Mouse (Mus musculus): ENCODE results near the gene Hey2. TPM values are rescaled to one million over a fixed set of nuclear protein-coding genes. Genes with fewer than 3 reads are reported as not detected.

Hey2 gene
- polyA plus RNA-seq (2015; fragmentation: Nextera tagmentation; extraction: Ambion mirVana): 3.3 and 3.6 TPM in 2 replicates

DNA sequence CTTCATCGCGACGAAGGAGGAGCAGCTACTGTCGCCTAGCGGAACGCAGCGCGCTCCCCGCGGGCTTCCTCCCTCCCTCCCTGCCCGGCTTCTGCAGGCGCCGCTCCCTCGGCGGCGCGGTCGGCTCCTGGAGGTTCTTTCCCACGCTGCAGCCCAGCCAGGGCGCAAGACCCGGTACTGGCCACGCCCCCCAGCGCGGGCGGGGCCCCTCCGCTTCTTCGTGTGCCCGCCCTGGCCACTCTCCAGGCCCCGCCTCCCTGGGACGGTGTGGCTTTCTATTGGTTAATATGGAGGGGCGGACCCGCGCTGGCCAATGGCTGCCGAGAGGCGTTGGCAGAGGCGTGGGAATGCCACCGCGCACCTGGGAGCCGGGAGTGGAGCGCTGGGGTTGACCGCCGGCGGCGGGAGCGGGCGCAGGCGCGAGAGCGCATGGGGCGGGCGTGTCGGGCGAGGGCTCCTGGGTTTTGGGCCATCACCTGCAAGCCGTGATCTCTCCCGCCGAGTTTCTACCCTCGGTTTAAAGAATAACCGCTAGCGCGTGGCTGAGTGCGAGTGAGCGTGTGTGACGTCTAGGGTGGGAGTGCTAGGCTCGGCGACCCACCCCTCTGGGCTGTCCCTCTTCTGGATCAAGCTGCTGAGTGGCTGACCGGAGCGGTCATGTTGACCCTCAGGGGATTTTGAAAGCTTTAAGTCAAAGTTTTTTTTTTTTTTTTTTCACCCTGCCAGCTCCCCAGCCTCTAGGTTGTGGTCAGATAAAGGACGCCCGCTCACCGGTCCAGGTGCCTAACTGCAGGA is at the start of gene Hey2:
Gene Hey2 (minus strand): TSS at position 159 of the 795 bp plus-strand sequence.
- Histone ChIP-seq H3K4me1 (replicated peaks) (peaks cover 29% of the 10 kb centered on the region), H3K9me3 (no peaks in the 10 kb centered on the region), H3K36me3 (no peaks in the 10 kb centered on the region), H3K9ac (replicated peaks) (peak within 1 kb of the TSS; percentile 61), H3K27me3 (peaks cover 70% of the 10 kb centered on the region), H3K4me2 (replicated peaks) (peak within 1 kb of the TSS; percentile 85), H3K27ac (no peak within 1 kb of the TSS), H3K4me3 (replicated peaks) (peak within 1 kb of the TSS; percentile 52)
- WGBS: under 1% methylated on average over 69 of the region's 70 CpGs
- peak; percentile 99 for ATAC-seq

GRCm38 (mm10) chr10:30883085-30883760 is 40.6 kb upstream of the Hey2 start:
- ATAC-seq: peak; percentile 45; the same call in 1 of the 2 replicates
- WGBS: 40% methylated on average over 4 of the region's 4 CpGs
- no peaks in the 10 kb centered on the region for H3K36me3 ChIP-seq

DNA sequence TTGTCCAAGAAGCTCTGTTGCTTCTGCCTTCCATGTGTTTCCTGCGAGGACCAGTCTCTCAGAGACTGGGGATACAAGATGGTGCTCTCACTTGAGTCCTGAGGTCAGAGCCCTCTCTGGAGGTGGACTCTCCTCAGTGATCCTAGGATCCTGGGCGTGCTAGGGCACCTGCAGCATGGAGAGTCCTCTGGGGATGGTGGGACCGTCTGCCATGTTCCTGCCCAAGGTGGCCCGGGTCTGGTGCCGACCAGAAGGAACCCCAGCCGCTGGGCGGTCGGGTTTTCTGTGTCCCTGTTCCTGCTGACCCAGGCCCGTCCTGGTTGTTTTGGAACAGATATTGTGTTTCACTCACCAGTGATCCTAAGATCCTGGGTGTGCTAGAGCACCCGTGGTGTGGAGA is 38.5 kb upstream of the Hey2 start:
- Histone ChIP-seq H3K9me3 (no peaks in the 10 kb centered on the region), H3K27ac (no peak overlapping the region), H3K36me3 (no peaks in the 10 kb centered on the region), H3K4me2 (replicated peaks) (no peak overlapping the region), H3K4me3 (replicated peaks) (no peak overlapping the region), H3K9ac (replicated peaks) (no peak overlapping the region), H3K27me3 (no peaks in the 10 kb centered on the region), H3K4me1 (replicated peaks) (peaks cover 7% of the 10 kb centered on the region)
- 91% methylated on average over 10 of the region's 10 CpGs for WGBS
- ATAC-seq: no peak

More at GRCm38 (mm10) chr10:30883085-30883760, 40.6 kb upstream of the Hey2 start:
- no peak overlapping the region for H3K27ac ChIP-seq
- H3K9ac ChIP-seq (replicated peaks): no peak overlapping the region
- H3K4me3 ChIP-seq (replicated peaks): no peak overlapping the region
- H3K4me1 ChIP-seq (replicated peaks): peaks cover 7% of the 10 kb centered on the region
- H3K27me3 ChIP-seq: no peaks in the 10 kb centered on the region
- H3K4me2 ChIP-seq (replicated peaks): no peak overlapping the region
- no peaks in the 10 kb centered on the region for H3K9me3 ChIP-seq

DNA sequence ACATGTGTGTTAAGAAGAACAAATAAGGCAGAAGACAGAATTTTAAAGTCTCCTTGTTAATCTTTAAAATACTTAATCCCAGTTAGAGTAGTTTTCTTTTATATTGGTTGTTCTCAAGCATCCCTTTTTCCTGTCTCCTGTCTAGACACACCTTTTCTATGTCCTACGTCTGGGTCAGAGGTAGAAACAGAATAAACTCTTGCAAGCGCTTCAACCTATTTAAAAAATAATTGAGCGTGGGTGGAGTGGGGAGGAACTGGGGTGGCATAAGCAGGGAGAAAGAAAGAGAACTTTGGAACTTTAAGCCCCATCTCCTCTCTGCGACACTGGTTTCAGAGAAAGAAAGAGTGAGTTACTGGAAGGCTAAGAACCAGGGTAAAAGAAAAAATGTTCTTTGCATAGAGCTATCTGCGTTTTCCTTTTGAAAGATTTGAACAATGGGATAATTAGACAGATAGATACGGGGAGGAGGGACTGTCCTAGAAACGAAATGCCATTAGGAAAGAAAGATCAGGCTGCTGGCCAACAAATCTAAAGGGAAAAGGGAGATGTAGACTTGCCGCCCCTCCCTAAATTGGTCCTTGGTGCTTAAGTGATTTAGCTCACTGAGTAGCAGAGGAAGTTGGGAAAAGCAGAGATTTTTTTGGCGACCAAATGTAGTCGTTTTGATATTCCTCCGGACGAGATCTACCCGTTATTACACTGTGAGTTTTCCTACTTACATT is 2.7 kb upstream of the Hey2 start:
- Histone ChIP-seq H3K4me2 (replicated peaks) (no peak overlapping the region), H3K4me3 (replicated peaks) (no peak overlapping the region), H3K9ac (replicated peaks) (no peak overlapping the region), H3K4me1 (replicated peaks) (peaks cover 29% of the 10 kb centered on the region), H3K27ac (no peak overlapping the region), H3K36me3 (no peaks in the 10 kb centered on the region), H3K9me3 (no peaks in the 10 kb centered on the region), H3K27me3 (peaks cover 67% of the 10 kb centered on the region)
- WGBS: 11% methylated on average over 13 of the region's 13 CpGs
- no peak for ATAC-seq

DNA sequence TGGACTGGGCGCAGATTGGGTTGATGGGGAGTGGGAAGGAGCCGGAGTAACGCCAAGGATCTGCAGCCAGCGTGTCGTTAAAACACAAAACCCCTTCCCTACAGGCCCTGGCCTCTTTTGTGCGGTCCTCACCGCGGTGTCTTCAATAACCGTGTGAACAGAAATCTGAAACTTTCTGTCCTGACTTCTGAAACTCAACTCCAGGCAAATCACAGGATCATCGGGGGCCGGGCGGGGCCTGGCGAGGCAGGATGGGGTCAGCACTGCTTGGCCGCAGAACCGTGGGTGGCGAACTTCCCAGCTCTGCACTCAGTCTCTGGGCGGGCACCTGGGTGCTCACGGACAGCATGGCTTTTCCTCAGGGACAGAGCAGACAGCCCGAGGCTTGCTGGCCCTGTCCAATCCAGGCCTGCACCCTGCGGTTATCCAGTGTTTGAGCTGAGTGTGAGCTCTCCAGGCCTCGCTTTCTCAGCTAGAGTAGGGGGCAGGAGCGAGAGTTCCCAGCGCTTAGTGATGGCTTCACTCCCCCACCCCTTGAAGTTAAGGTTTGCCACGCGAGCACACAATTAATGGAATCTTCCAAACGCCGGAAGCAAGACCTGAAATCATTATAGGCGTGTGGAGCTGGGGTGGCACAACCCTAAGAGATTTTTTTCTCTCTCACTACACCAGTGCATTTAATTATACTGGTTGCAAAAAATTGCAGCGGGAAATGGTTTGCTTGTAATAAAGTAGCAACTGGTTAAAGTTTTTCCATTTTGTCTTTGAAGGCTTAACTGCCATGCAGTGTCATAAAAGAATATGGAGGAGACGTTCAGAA is 1.8 kb upstream of the Hey2 start:
- no peaks in the 10 kb centered on the region for H3K36me3 ChIP-seq
- peaks cover 69% of the 10 kb centered on the region for H3K27me3 ChIP-seq
- peak overlapping the region; percentile 85 for H3K4me2 ChIP-seq (replicated peaks)
- peak overlapping the region; percentile 52 for H3K4me3 ChIP-seq (replicated peaks)
- under 1% methylated on average over 30 of the region's 30 CpGs for WGBS
- 0 out of 2 replicates have a peak overlapping the region, but pooled peaks have one; percentile 32 for H3K9ac ChIP-seq (replicated peaks)
- peaks cover 29% of the 10 kb centered on the region for H3K4me1 ChIP-seq (replicated peaks)
- H3K9me3 ChIP-seq: no peaks in the 10 kb centered on the region
- H3K27ac ChIP-seq: no peak overlapping the region
- peak; percentile 13 for ATAC-seq

DNA sequence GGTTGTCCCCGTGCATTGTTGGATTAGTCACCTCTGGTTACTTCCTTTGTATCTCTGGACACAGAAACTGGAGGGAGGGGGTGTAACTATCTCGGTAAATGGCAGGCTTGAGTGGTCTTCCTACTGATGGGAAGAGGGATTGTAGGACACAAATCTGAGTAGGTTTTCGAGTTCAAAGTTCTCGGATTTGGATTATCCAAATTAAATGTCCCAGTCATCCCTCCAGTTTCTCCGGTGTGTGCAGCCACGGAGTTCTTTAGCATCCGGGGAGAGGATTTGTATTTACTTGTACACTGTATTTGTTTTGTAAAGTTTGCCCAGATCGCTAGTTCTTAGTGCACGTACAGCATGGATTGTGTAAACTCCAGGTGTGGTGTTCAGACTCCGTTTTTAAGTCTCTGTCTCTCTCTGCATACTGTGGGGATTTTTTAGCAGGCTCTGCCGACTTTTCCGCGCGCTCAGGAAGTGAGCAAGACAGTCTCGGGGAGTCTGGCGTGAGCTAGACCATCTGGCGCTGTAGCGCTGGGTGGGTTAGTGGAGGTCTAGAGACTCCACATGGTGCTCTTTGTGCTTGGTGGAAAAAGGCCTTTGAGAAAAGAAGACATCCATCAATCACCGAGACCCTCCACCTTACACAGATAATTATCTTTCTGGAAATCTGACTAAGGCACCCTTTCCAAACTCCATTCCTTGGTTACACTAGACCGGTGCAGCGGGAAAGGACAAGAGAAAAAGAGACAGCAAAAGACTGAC is 1.0 kb upstream of the Hey2 start:
- ATAC-seq: no peak

GRCm38 (mm10) chr10:30842228-30842627 is 373 bp downstream of the Hey2 start:
- peaks cover 29% of the 10 kb centered on the region for H3K4me1 ChIP-seq (replicated peaks)
- peak overlapping the region; percentile 85 for H3K4me2 ChIP-seq (replicated peaks)
- H3K4me3 ChIP-seq (replicated peaks): peak overlapping the region; percentile 52
- peak overlapping the region; percentile 61 for H3K9ac ChIP-seq (replicated peaks)
- H3K36me3 ChIP-seq: no peaks in the 10 kb centered on the region
- H3K27ac ChIP-seq: no peak overlapping the region
- ATAC-seq: peak; percentile 78
- WGBS: under 1% methylated on average over 29 of the region's 29 CpGs
- peaks cover 67% of the 10 kb centered on the region for H3K27me3 ChIP-seq
- no peaks in the 10 kb centered on the region for H3K9me3 ChIP-seq

More for the DNA sequence above, 1.0 kb upstream of the Hey2 start:
- H3K36me3 ChIP-seq: no peaks in the 10 kb centered on the region
- peaks cover 29% of the 10 kb centered on the region for H3K4me1 ChIP-seq (replicated peaks)
- no peak overlapping the region for H3K27ac ChIP-seq
- peaks cover 70% of the 10 kb centered on the region for H3K27me3 ChIP-seq
- under 1% methylated on average over 21 of the region's 21 CpGs for WGBS
- H3K9me3 ChIP-seq: no peaks in the 10 kb centered on the region
- H3K4me2 ChIP-seq (replicated peaks): peak overlapping the region; percentile 85
- H3K4me3 ChIP-seq (replicated peaks): peak overlapping the region; percentile 52
- 0 out of 2 replicates have a peak overlapping the region, but pooled peaks have one; percentile 32 for H3K9ac ChIP-seq (replicated peaks)

- 81% methylated on average over 5 of the region's 5 CpGs for WGBS
- Histone ChIP-seq H3K4me3 (replicated peaks) (peak overlapping the region; percentile 52; the same call in 1 of the 2 replicates), H3K4me1 (replicated peaks) (peaks cover 29% of the 10 kb centered on the region), H3K36me3 (no peaks in the 10 kb centered on the region), H3K27me3 (peaks cover 53% of the 10 kb centered on the region), H3K4me2 (replicated peaks) (peak overlapping the region; percentile 85), H3K9ac (replicated peaks) (no peak overlapping the region), H3K27ac (no peak overlapping the region), H3K9me3 (no peaks in the 10 kb centered on the region)
- no peak for ATAC-seq
Measured at GRCm38 (mm10) chr10:30840824-30841223, 1.8 kb downstream of the Hey2 start.

DNA sequence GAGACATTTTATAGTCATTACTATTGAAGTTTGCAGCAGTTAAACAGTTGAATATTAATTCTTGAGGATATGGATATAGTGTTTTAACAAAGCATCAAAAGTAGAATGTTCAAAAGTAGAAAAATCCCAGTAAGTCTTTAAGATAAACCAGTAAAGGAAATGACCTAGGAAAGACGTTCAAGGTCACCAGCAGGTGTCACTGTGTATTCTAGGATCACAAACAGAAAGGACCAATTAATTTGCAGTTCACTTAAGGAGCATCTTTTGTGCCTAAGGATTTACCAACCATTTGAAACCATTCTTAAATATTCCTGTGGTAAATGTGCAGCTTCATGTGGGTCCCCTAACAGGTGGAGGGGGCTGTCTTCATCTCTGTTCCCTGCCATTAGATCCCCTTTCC is 4.4 kb downstream of the Hey2 start:
- Histone ChIP-seq H3K4me1 (replicated peaks) (peaks cover 8% of the 10 kb centered on the region), H3K4me3 (replicated peaks) (no peak overlapping the region), H3K9me3 (no peaks in the 10 kb centered on the region), H3K9ac (replicated peaks) (no peak overlapping the region), H3K27ac (no peak overlapping the region), H3K36me3 (no peaks in the 10 kb centered on the region), H3K4me2 (replicated peaks) (no peak overlapping the region), H3K27me3 (peaks cover 26% of the 10 kb centered on the region)
- 3% methylated on average over 1 of the region's 1 CpGs for WGBS
- ATAC-seq: no peak

DNA sequence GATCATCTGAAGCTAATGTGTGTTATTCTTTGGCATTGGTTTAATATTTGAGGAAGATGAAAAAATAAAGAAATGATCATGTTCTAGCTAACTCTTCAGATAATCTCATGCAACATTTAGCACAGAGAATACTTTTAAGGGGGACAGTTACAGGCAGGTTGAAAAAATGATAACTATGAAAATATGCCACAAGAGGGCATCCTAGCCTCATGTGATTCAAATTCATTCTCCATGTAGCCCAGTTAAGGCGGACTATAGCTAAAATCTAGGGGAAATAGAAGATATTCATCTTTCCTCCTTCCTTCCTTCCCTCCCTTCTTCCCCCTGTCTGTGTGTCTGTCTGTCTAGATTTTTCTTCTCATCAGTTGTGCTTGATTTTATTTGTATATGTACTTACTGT is 17.6 kb downstream of the Hey2 start:
- H3K9me3 ChIP-seq: no peaks in the 10 kb centered on the region
- no peak overlapping the region for H3K4me3 ChIP-seq (replicated peaks)
- H3K27ac ChIP-seq: no peak overlapping the region
- no peaks in the 10 kb centered on the region for H3K27me3 ChIP-seq
- H3K4me2 ChIP-seq (replicated peaks): no peak overlapping the region
- H3K9ac ChIP-seq (replicated peaks): no peak overlapping the region
- no peaks in the 10 kb centered on the region for H3K36me3 ChIP-seq
- ATAC-seq: peak; percentile 80
- 19% methylated on average over 1 of the region's 1 CpGs for WGBS
- no peaks in the 10 kb centered on the region for H3K4me1 ChIP-seq (replicated peaks)

DNA sequence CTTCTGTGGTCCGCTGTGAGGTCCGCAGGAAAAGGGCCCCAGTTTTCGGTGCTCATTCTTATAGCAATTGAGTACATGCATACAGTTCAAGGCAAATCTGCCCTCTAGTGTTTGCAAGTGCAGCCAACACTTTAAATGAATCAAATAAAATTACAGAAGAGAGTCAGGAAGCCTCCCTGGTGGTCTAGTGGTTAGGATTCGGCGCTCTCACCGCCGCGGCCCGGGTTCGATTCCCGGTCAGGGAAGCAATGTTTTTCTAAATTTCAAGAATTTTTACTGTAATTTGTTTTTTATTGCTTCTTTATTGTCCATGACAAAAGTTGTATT is 31.7 kb downstream of the Hey2 start:
- peak; percentile 98 for ATAC-seq
- peak overlapping the region; percentile 45 for H3K4me3 ChIP-seq (replicated peaks)
- no peaks in the 10 kb centered on the region for H3K27me3 ChIP-seq
- H3K4me2 ChIP-seq (replicated peaks): peak overlapping the region; percentile 50
- H3K9me3 ChIP-seq: no peaks in the 10 kb centered on the region
- H3K4me1 ChIP-seq (replicated peaks): 0 out of 2 replicates have a peak, but pooled peaks cover 3% of the 10 kb centered on the region
- 10% methylated on average over 11 of the region's 11 CpGs for WGBS
- no peaks in the 10 kb centered on the region for H3K36me3 ChIP-seq
- peak overlapping the region; percentile 53; the same call in 1 of the 2 replicates for H3K9ac ChIP-seq (replicated peaks)
- H3K27ac ChIP-seq: peak overlapping the region; percentile 60; the same call in 1 of the 2 replicates

All from midbrain, embryonic 13.5 days (tissue).